Mouse (Mus musculus): ENCODE data around the gene 1700016D06Rik. TPM values are rescaled to one million over a fixed set of nuclear protein-coding genes. Genes with fewer than 3 reads are reported as not detected.
"Not testable (repeated sequence)": the region's sequence is repeated elsewhere in the genome, so short reads cannot be mapped to it uniquely, and the experiment has no call there.

The 1700016D06Rik gene
- polyA plus RNA-seq, 1 experiment from 2014 or later = not detected

- H3K9ac ChIP-seq (ENCODE audit: low read length) = no peak overlapping the region
- no peaks in the 10 kb centered on the region for H3K4me1 ChIP-seq (replicated peaks; ENCODE audit: control insufficient read depth, insufficient read depth, low read length)
- no peak overlapping the region for H3K27ac ChIP-seq (ENCODE audit: low read length)
- no peak overlapping the region for H3K4me2 ChIP-seq (ENCODE audit: low read depth, low read length)
- H3K4me3 ChIP-seq (ENCODE audit: low read length) = no peak overlapping the region
- ATAC-seq (ENCODE audit: low read depth) = no peak
- H3K27me3 ChIP-seq (ENCODE audit: control insufficient read depth, insufficient read depth, low read depth, low read length) = no peaks in the 10 kb centered on the region
- no peaks in the 10 kb centered on the region for H3K9me3 ChIP-seq (ENCODE audit: control insufficient read depth, low read length)
- WGBS = 0% methylated on average over 1 of the region's 1 CpGs
- H3K36me3 ChIP-seq (ENCODE audit: control insufficient read depth, insufficient read depth, low read length) = no peaks in the 10 kb centered on the region
Measured at GRCm38 (mm10) chr8:11692455-11692854, 8.4 kb downstream of the 1700016D06Rik start.

- Histone ChIP-seq H3K4me2 (ENCODE audit: low read depth, low read length) (no peak overlapping the region), H3K4me3 (ENCODE audit: low read length) (no peak overlapping the region), H3K36me3 (ENCODE audit: control insufficient read depth, insufficient read depth, low read length) (no peaks in the 10 kb centered on the region), H3K27me3 (ENCODE audit: control insufficient read depth, insufficient read depth, low read depth, low read length) (no peaks in the 10 kb centered on the region), H3K9ac (ENCODE audit: low read length) (no peak overlapping the region), H3K27ac (ENCODE audit: low read length) (no peak overlapping the region), H3K4me1 (replicated peaks; ENCODE audit: control insufficient read depth, insufficient read depth, low read length) (no peaks in the 10 kb centered on the region), H3K9me3 (ENCODE audit: control insufficient read depth, low read length) (no peaks in the 10 kb centered on the region)
- no peak for ATAC-seq (ENCODE audit: low read depth)
- WGBS = 84% methylated on average over 6 of the region's 6 CpGs
Measured at GRCm38 (mm10) chr8:11691761-11692160, 9.1 kb downstream of the 1700016D06Rik start.

GRCm38 (mm10) chr8:11691284-11691683, 9.6 kb downstream of the 1700016D06Rik start:
- no peak for ATAC-seq (ENCODE audit: low read depth)
- H3K4me3 ChIP-seq (ENCODE audit: low read length) = no peak overlapping the region
- no peaks in the 10 kb centered on the region for H3K27me3 ChIP-seq (ENCODE audit: control insufficient read depth, insufficient read depth, low read depth, low read length)
- H3K36me3 ChIP-seq (ENCODE audit: control insufficient read depth, insufficient read depth, low read length) = no peaks in the 10 kb centered on the region
- no peak overlapping the region for H3K27ac ChIP-seq (ENCODE audit: low read length)
- WGBS = 85% methylated on average over 6 of the region's 6 CpGs
- H3K9me3 ChIP-seq (ENCODE audit: control insufficient read depth, low read length) = no peaks in the 10 kb centered on the region
- no peaks in the 10 kb centered on the region for H3K4me1 ChIP-seq (replicated peaks; ENCODE audit: control insufficient read depth, insufficient read depth, low read length)
- H3K9ac ChIP-seq (ENCODE audit: low read length) = no peak overlapping the region
- H3K4me2 ChIP-seq (ENCODE audit: low read depth, low read length) = no peak overlapping the region

GRCm38 (mm10) chr8:11689945-11690344, 10.9 kb downstream of the 1700016D06Rik start:
- H3K36me3 ChIP-seq (ENCODE audit: control insufficient read depth, insufficient read depth, low read length) = no peaks in the 10 kb centered on the region
- H3K4me2 ChIP-seq (ENCODE audit: low read depth, low read length) = no peak overlapping the region
- no peaks in the 10 kb centered on the region for H3K9me3 ChIP-seq (ENCODE audit: control insufficient read depth, low read length)
- ATAC-seq (ENCODE audit: low read depth) = no peak
- H3K9ac ChIP-seq (ENCODE audit: low read length) = no peak overlapping the region
- no peaks in the 10 kb centered on the region for H3K4me1 ChIP-seq (replicated peaks; ENCODE audit: control insufficient read depth, insufficient read depth, low read length)
- WGBS = 45% methylated on average over 7 of the region's 7 CpGs
- H3K27ac ChIP-seq (ENCODE audit: low read length) = no peak overlapping the region
- H3K27me3 ChIP-seq (ENCODE audit: control insufficient read depth, insufficient read depth, low read depth, low read length) = no peaks in the 10 kb centered on the region
- H3K4me3 ChIP-seq (ENCODE audit: low read length) = no peak overlapping the region

- no peak overlapping the region for H3K27ac ChIP-seq (ENCODE audit: low read length)
- H3K4me1 ChIP-seq (replicated peaks; ENCODE audit: control insufficient read depth, insufficient read depth, low read length) = no peaks in the 10 kb centered on the region
- H3K4me3 ChIP-seq (ENCODE audit: low read length) = no peak overlapping the region
- H3K4me2 ChIP-seq (ENCODE audit: low read depth, low read length) = no peak overlapping the region
- no peak overlapping the region for H3K9ac ChIP-seq (ENCODE audit: low read length)
- H3K9me3 ChIP-seq (ENCODE audit: control insufficient read depth, low read length) = no peaks in the 10 kb centered on the region
- no peaks in the 10 kb centered on the region for H3K36me3 ChIP-seq (ENCODE audit: control insufficient read depth, insufficient read depth, low read length)
- H3K27me3 ChIP-seq (ENCODE audit: control insufficient read depth, insufficient read depth, low read depth, low read length) = no peaks in the 10 kb centered on the region
- ATAC-seq (ENCODE audit: low read depth) = no peak
- 87% methylated on average over 5 of the region's 5 CpGs for WGBS
Measured at GRCm38 (mm10) chr8:11687251-11687650, 13.6 kb downstream of the 1700016D06Rik start.

- no peaks in the 10 kb centered on the region for H3K27me3 ChIP-seq (ENCODE audit: control insufficient read depth, insufficient read depth, low read depth, low read length)
- 71% methylated on average over 7 of the region's 7 CpGs for WGBS
- no peak overlapping the region for H3K4me3 ChIP-seq (ENCODE audit: low read length)
- no peaks in the 10 kb centered on the region for H3K4me1 ChIP-seq (replicated peaks; ENCODE audit: control insufficient read depth, insufficient read depth, low read length)
- H3K27ac ChIP-seq (ENCODE audit: low read length) = no peak overlapping the region
- H3K9me3 ChIP-seq (ENCODE audit: control insufficient read depth, low read length) = no peaks in the 10 kb centered on the region
- H3K9ac ChIP-seq (ENCODE audit: low read length) = no peak overlapping the region
- H3K4me2 ChIP-seq (ENCODE audit: low read depth, low read length) = no peak overlapping the region
- H3K36me3 ChIP-seq (ENCODE audit: control insufficient read depth, insufficient read depth, low read length) = no peaks in the 10 kb centered on the region
- ATAC-seq (ENCODE audit: low read depth) = no peak
Measured at GRCm38 (mm10) chr8:11684558-11684957, 16.3 kb downstream of the 1700016D06Rik start.

GRCm38 (mm10) chr8:11668308-11668707, 32.6 kb downstream of the 1700016D06Rik start:
- Histone ChIP-seq H3K4me3 (ENCODE audit: low read length) (no peak overlapping the region), H3K36me3 (ENCODE audit: control insufficient read depth, insufficient read depth, low read length) (no peaks in the 10 kb centered on the region), H3K27ac (ENCODE audit: low read length) (no peak overlapping the region), H3K9ac (ENCODE audit: low read length) (no peak overlapping the region), H3K9me3 (ENCODE audit: control insufficient read depth, low read length) (no peaks in the 10 kb centered on the region), H3K27me3 (ENCODE audit: control insufficient read depth, insufficient read depth, low read depth, low read length) (no peaks in the 10 kb centered on the region), H3K4me1 (replicated peaks; ENCODE audit: control insufficient read depth, insufficient read depth, low read length) (no peaks in the 10 kb centered on the region), H3K4me2 (ENCODE audit: low read depth, low read length) (no peak overlapping the region)
- no peak for ATAC-seq (ENCODE audit: low read depth)
- 65% methylated on average over 2 of the region's 2 CpGs for whole genome bisulfite sequencing

- H3K4me2 ChIP-seq (ENCODE audit: low read depth, low read length); H3K9me3 ChIP-seq (ENCODE audit: control insufficient read depth, low read length); ATAC-seq (ENCODE audit: low read depth); H3K27ac ChIP-seq (ENCODE audit: low read length); H3K27me3 ChIP-seq (ENCODE audit: control insufficient read depth, insufficient read depth, low read depth, low read length); H3K4me3 ChIP-seq (ENCODE audit: low read length); H3K4me1 ChIP-seq (replicated peaks; ENCODE audit: control insufficient read depth, insufficient read depth, low read length); H3K36me3 ChIP-seq (ENCODE audit: control insufficient read depth, insufficient read depth, low read length); H3K9ac ChIP-seq (ENCODE audit: low read length): not testable (repeated sequence)
- WGBS = 78% methylated on average over 20 of the region's 20 CpGs
Measured at GRCm38 (mm10) chr8:11666023-11666716, 34.7 kb downstream of the 1700016D06Rik start.

- 61% methylated on average over 3 of the region's 3 CpGs for WGBS
- H3K27me3 ChIP-seq (ENCODE audit: control insufficient read depth, insufficient read depth, low read depth, low read length) = no peaks in the 10 kb centered on the region
- H3K4me2 ChIP-seq (ENCODE audit: low read depth, low read length) = no peak overlapping the region
- no peak overlapping the region for H3K4me3 ChIP-seq (ENCODE audit: low read length)
- H3K9ac ChIP-seq (ENCODE audit: low read length) = no peak overlapping the region
- H3K9me3 ChIP-seq (ENCODE audit: control insufficient read depth, low read length) = no peaks in the 10 kb centered on the region
- no peaks in the 10 kb centered on the region for H3K4me1 ChIP-seq (replicated peaks; ENCODE audit: control insufficient read depth, insufficient read depth, low read length)
- H3K27ac ChIP-seq (ENCODE audit: low read length) = no peak overlapping the region
- no peak for ATAC-seq (ENCODE audit: low read depth)
- no peaks in the 10 kb centered on the region for H3K36me3 ChIP-seq (ENCODE audit: control insufficient read depth, insufficient read depth, low read length)
Measured at GRCm38 (mm10) chr8:11661969-11662368, 38.9 kb downstream of the 1700016D06Rik start.

GRCm38 (mm10) chr8:11650021-11650420, 50.8 kb downstream of the 1700016D06Rik start:
- no peaks in the 10 kb centered on the region for H3K4me1 ChIP-seq (replicated peaks; ENCODE audit: control insufficient read depth, insufficient read depth, low read length)
- no peak overlapping the region for H3K4me2 ChIP-seq (ENCODE audit: low read depth, low read length)
- no peak overlapping the region for H3K4me3 ChIP-seq (ENCODE audit: low read length)
- H3K9me3 ChIP-seq (ENCODE audit: control insufficient read depth, low read length) = no peaks in the 10 kb centered on the region
- no peak overlapping the region for H3K9ac ChIP-seq (ENCODE audit: low read length)
- H3K36me3 ChIP-seq (ENCODE audit: control insufficient read depth, insufficient read depth, low read length) = no peaks in the 10 kb centered on the region
- 83% methylated on average over 5 of the region's 5 CpGs for WGBS
- no peak overlapping the region for H3K27ac ChIP-seq (ENCODE audit: low read length)
- ATAC-seq (ENCODE audit: low read depth) = no peak
- no peaks in the 10 kb centered on the region for H3K27me3 ChIP-seq (ENCODE audit: control insufficient read depth, insufficient read depth, low read depth, low read length)
